Mouse (Mus musculus) midbrain, embryonic 14.5 days (tissue): ENCODE results near the gene Plin5. TPM values are rescaled to one million over a fixed set of nuclear protein-coding genes. Genes with fewer than 3 reads are reported as not detected.
"Not testable (repeated sequence)": the region's sequence is repeated elsewhere in the genome, so short reads cannot be mapped to it uniquely, and the experiment has no call there.

Experiments
- ATAC-seq: fragments of 200-750 bp; cut with Nextera tagmentation; 2 replicates; pipeline ENCODE4 v1.8.0; 2017; ENCODE audit warnings: moderate number of reproducible peaks, moderate library complexity; ENCODE audit not compliant: low FRiP score, low TSS enrichment
- DNase-seq: peaks from one replicate; pipeline ENCODE4 v3.0.0-alpha.2; 2015
- H3K27ac ChIP-seq: fragments of 300-500 bp; sonication (generic); replicated peaks from 2 replicates; pipeline ENCODE4 v1.5.1; 2014; ENCODE audit warnings: mild to moderate bottlenecking, low read depth, low read length, moderate library complexity
- H3K27me3 ChIP-seq: fragments of 300-500 bp; sonication (generic); 2 replicates; pipeline ENCODE4 v1.6.1; 2014; ENCODE audit warnings: low read length, control low read depth, mixed read lengths; ENCODE audit not compliant: control insufficient read depth, insufficient read depth
- H3K36me3 ChIP-seq: fragments of 300-500 bp; sonication (generic); 2 replicates; pipeline ENCODE4 v1.6.1; 2014; ENCODE audit warnings: low read length, control low read depth; ENCODE audit not compliant: control insufficient read depth, insufficient read depth
- H3K4me1 ChIP-seq: fragments of 300-500 bp; sonication (generic); 2 replicates; pipeline ENCODE4 v1.6.1; 2014; ENCODE audit warnings: mild to moderate bottlenecking, antibody characterized with exemption, low read length, control low read depth; ENCODE audit not compliant: control insufficient read depth, insufficient read depth
- H3K4me2 ChIP-seq: fragments of 300-500 bp; sonication (generic); 2 replicates; pipeline ENCODE4 v1.6.1; 2014; ENCODE audit warnings: mild to moderate bottlenecking, low read length, moderate library complexity
- H3K4me3 ChIP-seq: fragments of 300-500 bp; sonication (generic); replicated peaks from 2 replicates; pipeline ENCODE4 v1.5.1; 2014; ENCODE audit warnings: low read depth, low read length
- H3K9ac ChIP-seq: fragments of 300-500 bp; sonication (generic); replicated peaks from 2 replicates; pipeline ENCODE4 v1.6.1; 2014; ENCODE audit warnings: mild to moderate bottlenecking, low read length, moderate library complexity
- H3K9me3 ChIP-seq: fragments of 300-500 bp; sonication (generic); 2 replicates; pipeline ENCODE4 v1.6.1; 2016; ENCODE audit warnings: low read length, control low read depth, mixed read lengths; ENCODE audit not compliant: control insufficient read depth
- WGBS: fragments of 180-500 bp; shearing (Covaris S2); extraction: QIAGEN DNeasy Blood & Tissue Kit; methylation state at CpG from one replicate; pipeline ENCODE4 v1.1.7; 2014; 5-methylcytosine and 5-hydroxymethylcytosine counted together
- polyA plus RNA-seq: library from polyadenylated mRNA; unstranded; fragments of >200 nt; fragmentation: Nextera tagmentation; extraction: Ambion mirVana; gene quantifications from 2 replicates; pipeline ENCODE4 v1.2.1, GENCODE M21; 2014

Gene Plin5
- polyA plus RNA-seq, 1 experiment from 2014 or later, result 0.55 TPM

GRCm38 (mm10) chr17:56106981-56107380, 10.4 kb downstream of the Plin5 start:
- no peak overlapping the region for H3K4me3 ChIP-seq
- H3K4me2 ChIP-seq, result no peak overlapping the region
- peaks cover 21% of the 10 kb centered on the region for H3K36me3 ChIP-seq
- no peaks in the 10 kb centered on the region for H3K27me3 ChIP-seq
- no peak for ATAC-seq
- 84% methylated on average over 4 of the region's 4 CpGs for WGBS
- H3K9me3 ChIP-seq, result no peaks in the 10 kb centered on the region
- H3K27ac ChIP-seq, result no peak overlapping the region
- no peak for DNase-seq
- H3K4me1 ChIP-seq, result no peaks in the 10 kb centered on the region
- no peak overlapping the region for H3K9ac ChIP-seq

GRCm38 (mm10) chr17:56106436-56106835, 11.0 kb downstream of the Plin5 start:
- H3K4me2 ChIP-seq, H3K27me3 ChIP-seq, DNase-seq, H3K4me1 ChIP-seq, H3K4me3 ChIP-seq, H3K9me3 ChIP-seq, ATAC-seq, H3K27ac ChIP-seq, H3K9ac ChIP-seq: not testable (repeated sequence)
- H3K36me3 ChIP-seq, result peaks cover 27% of the 10 kb centered on the region
- 97% methylated on average over 4 of the region's 4 CpGs for WGBS

GRCm38 (mm10) chr17:56104821-56105220, 12.6 kb downstream of the Plin5 start:
- WGBS, result 94% methylated on average over 2 of the region's 5 CpGs

GRCm38 (mm10) chr17:56103465-56104285, 13.7 kb downstream of the Plin5 start:
- H3K27me3 ChIP-seq, result no peaks in the 10 kb centered on the region
- H3K9ac ChIP-seq, result no peak overlapping the region
- no peak overlapping the region for H3K4me2 ChIP-seq
- H3K36me3 ChIP-seq, result peaks cover 52% of the 10 kb centered on the region
- no peaks in the 10 kb centered on the region for H3K4me1 ChIP-seq
- H3K4me3 ChIP-seq, result no peak overlapping the region
- H3K27ac ChIP-seq, result no peak overlapping the region
- no peaks in the 10 kb centered on the region for H3K9me3 ChIP-seq
- ATAC-seq (no peak), DNase-seq (no peak)
- WGBS, result 96% methylated on average over 8 of the region's 8 CpGs

More at GRCm38 (mm10) chr17:56104821-56105220, 12.6 kb downstream of the Plin5 start:
- not testable (repeated sequence) for H3K27ac ChIP-seq, DNase-seq, H3K4me1 ChIP-seq, ATAC-seq, H3K27me3 ChIP-seq, H3K9me3 ChIP-seq, H3K9ac ChIP-seq, H3K4me2 ChIP-seq, H3K4me3 ChIP-seq
- H3K36me3 ChIP-seq, result peaks cover 43% of the 10 kb centered on the region

GRCm38 (mm10) chr17:56102927-56103326, 14.5 kb downstream of the Plin5 start:
- DNase-seq (no peak), ATAC-seq (no peak)
- H3K27ac ChIP-seq, result no peak overlapping the region
- H3K27me3 ChIP-seq, result no peaks in the 10 kb centered on the region
- H3K36me3 ChIP-seq, result peaks cover 59% of the 10 kb centered on the region
- no peaks in the 10 kb centered on the region for H3K9me3 ChIP-seq
- no peak overlapping the region for H3K4me2 ChIP-seq
- 98% methylated on average over 9 of the region's 9 CpGs for WGBS
- no peak overlapping the region for H3K9ac ChIP-seq
- H3K4me1 ChIP-seq, result no peaks in the 10 kb centered on the region
- H3K4me3 ChIP-seq, result no peak overlapping the region

- no peak overlapping the region for H3K27ac ChIP-seq
- DNase-seq, result no peak
Observed at GRCm38 (mm10) chr17:56102158-56102557, 15.2 kb downstream of the Plin5 start.

GRCm38 (mm10) chr17:56100811-56101210, 16.6 kb downstream of the Plin5 start:
- WGBS, result 95% methylated on average over 3 of the region's 3 CpGs

More at GRCm38 (mm10) chr17:56102158-56102557, 15.2 kb downstream of the Plin5 start:
- WGBS, result 97% methylated on average over 5 of the region's 5 CpGs
- Histone ChIP-seq H3K4me2 (no peak overlapping the region), H3K27me3 (no peaks in the 10 kb centered on the region), H3K9ac (no peak overlapping the region), H3K9me3 (no peaks in the 10 kb centered on the region), H3K4me3 (no peak overlapping the region), H3K36me3 (peaks cover 67% of the 10 kb centered on the region), H3K4me1 (no peaks in the 10 kb centered on the region)
- no peak for ATAC-seq

GRCm38 (mm10) chr17:56098711-56099572, 18.5 kb downstream of the Plin5 start:
- Histone ChIP-seq H3K27ac (no peak overlapping the region), H3K9ac (no peak overlapping the region), H3K27me3 (no peaks in the 10 kb centered on the region), H3K4me2 (no peak overlapping the region), H3K4me3 (no peak overlapping the region), H3K36me3 (peaks cover 93% of the 10 kb centered on the region), H3K4me1 (no peaks in the 10 kb centered on the region), H3K9me3 (no peaks in the 10 kb centered on the region)
- no peak for ATAC-seq
- DNase-seq, result no peak
- WGBS, result 92% methylated on average over 15 of the region's 15 CpGs

More at GRCm38 (mm10) chr17:56100811-56101210, 16.6 kb downstream of the Plin5 start:
- Histone ChIP-seq H3K4me3 (no peak overlapping the region), H3K9me3 (no peaks in the 10 kb centered on the region), H3K36me3 (peaks cover 81% of the 10 kb centered on the region), H3K9ac (no peak overlapping the region), H3K4me1 (no peaks in the 10 kb centered on the region), H3K27ac (no peak overlapping the region), H3K4me2 (no peak overlapping the region), H3K27me3 (no peaks in the 10 kb centered on the region)
- ATAC-seq (no peak), DNase-seq (no peak)
